Mouse (Mus musculus): Measurements from ENCODE around the gene Pkd1l2. TPM values are rescaled to one million over a fixed set of nuclear protein-coding genes. Genes with fewer than 3 reads are reported as not detected.

Gene Pkd1l2
- total RNA-seq, 2 experiments from 2014 or later = 0.16 to 0.24 TPM

DNA sequence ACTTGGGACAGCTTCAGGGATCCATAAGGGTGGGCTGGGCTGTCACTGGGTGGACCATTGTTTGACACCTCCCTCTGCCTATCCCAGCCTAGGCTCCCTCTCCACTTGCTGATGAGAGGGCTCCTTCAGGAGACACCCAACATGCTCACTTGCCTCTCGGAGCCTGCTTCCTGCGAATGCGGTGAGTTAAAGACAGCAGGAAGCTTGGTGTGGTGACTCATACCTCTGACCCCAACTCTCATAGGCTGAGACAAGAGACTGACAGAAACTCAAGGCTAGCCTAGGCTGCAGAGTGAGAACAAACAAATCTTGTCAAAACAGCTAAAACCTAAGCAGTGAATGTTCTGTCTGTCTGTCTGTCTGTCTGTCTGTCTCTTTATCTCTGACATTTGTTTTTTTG is 48.9 kb downstream of the Pkd1l2 start:
- no peak for DNase-seq (ENCODE audit: low spot score)

DNA sequence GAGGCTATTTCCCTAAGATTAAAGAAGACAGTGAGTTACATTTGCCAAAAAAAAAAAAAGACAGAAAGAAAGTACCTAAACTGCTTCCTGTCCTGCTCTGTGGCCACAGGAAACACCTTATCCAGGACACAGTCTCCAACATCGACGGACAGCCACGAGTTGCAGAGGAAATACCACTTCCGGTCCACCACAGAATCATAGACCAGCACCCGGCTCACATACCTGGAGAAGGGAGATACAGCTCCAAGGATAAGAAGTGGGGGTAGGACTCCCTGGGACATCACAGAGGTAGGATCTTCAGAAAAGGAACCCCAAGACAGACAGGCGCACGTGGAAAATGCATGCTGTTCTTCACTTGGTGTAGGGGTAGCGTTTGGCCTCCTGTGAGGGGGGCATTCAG is 49.6 kb downstream of the Pkd1l2 start:
- no peak for DNase-seq (ENCODE audit: low spot score)

DNA sequence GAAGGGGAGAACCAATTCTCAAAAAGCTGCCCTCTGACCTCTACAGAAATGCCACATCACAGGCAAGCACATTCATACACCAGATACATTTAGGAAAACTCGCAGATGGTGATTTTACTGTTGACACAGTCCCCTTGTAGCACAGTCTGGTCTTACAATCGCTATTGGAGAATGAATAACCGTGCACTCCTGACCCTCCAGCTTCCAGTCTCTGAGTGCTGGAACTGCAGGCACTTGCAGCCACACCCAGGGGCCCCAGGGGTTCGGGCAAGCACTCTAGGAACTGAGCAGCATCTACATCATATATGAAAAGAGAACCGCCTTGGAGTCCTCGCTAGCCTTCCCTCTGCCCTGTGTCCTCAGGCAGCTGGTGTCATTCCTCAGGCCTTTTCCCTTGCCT is 50.8 kb downstream of the Pkd1l2 start:
- DNase-seq (ENCODE audit: low spot score) = no peak

DNA sequence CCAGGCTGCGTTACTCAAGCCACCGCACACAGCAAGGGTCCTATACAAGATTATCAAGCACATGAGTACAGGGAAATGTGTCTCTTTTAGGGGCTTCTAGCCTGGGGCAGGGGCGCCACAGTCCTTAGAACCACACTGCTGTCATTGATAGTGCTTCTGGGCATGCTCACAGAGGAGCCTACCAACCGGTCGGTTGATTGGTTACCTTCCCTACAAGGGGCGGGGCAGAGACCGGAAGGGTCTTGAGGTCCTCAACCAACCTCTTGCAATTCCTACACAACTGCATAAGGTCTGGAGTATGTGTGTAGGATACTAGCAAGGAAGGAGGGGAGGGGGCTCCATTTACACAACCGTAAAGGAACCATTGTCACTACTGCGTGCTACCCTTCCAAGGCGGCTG is 53.6 kb downstream of the Pkd1l2 start:
- DNase-seq (ENCODE audit: low spot score) = no peak

DNA sequence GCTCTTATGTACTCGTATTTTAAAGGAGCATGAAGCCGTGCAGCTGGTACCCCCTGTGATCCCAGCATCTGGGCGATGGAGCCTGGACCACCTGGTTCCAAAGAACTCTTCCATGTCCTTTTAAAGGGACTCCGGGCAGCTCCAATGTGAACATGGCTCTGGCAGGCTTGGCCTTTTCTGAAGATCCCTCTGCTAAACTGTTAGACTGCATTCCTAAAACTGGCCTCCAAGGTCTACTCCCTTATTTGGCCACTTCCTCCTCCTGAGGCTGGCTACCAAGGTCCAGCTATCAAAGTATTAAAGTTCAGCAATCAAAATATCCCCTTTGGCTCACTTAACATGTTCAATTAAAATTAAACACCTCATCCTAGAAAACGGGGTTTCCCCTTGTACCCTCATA is 54.6 kb downstream of the Pkd1l2 start:
- no peak for DNase-seq (ENCODE audit: low spot score)

DNA sequence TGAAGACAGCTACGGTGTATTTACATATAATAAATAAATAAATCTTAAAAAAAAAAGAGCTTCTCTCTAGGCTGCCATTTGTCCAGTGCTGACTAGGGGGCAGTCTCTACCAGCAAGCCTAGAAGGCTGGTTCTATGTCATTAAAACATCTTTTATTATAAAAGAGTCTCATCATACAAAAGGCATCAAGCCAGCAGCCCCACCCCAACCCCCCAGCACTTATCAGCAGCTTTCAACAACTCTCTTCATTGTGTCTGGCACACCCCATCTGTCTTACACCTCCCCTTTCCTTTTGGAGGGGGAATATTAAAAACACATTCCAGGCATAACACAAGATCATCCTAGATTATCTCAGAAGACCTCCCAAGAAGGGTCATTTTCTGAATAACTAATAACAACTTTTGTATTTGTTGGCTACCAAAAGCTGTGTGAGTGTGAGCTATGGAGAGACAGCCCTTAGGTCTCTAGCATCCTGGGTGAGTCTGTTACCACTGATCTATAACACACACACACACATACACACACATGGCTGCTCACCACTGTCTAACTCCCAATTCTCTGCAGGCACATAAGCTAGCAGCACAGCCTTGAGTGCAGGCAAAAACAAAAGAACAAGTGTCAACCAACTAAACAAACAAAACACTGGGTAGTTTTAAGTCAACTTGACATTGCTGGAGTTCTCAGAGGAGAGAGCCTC is 59.8 kb downstream of the Pkd1l2 start:
- no peak for DNase-seq (ENCODE audit: low spot score)

DNA sequence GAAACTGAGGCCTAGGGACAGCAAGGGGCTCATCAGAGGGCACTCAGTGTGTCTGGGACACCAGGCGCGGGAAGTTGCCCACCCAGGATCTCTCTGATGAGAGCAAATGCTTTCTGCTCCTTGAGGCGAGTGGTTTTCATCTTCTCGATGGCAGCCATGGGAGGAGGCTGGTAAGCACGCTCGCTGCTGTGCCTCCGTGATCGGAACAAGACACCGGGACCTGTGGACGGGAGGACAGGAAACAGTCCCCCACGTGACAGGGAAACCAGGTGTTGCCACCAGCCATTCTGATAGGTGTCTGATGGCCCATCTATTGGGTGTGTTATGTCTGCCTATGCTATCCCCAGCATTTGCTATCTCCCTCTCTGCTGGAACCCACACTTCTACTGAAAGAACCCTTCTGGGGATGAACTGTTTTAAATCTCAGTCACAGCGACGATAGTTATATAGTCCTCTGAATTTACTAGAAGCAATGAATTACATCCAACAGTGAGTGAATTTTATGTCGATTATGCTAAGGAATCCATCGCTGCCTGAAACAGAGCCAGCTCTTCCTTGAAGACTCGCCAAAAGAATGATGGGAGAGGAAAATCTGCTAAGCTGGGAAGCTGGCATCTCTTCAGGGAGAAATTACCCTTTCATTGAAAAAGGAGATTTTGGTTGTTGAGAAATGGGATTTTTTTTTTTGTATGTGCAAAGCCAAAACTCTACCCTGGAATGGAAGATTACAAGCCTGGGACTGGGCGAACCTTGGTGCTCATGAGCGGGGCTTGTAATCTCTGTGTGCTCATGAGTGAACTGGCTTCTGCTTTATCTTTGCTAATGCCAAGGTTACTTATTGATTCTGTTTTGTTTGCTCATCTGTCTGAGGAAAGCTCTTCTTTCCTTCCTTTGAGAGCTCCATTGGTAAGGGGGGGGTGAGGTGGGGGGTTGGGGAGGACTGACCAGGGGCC is 62.6 kb downstream of the Pkd1l2 start:
- no peak for DNase-seq (ENCODE audit: low spot score)

DNA sequence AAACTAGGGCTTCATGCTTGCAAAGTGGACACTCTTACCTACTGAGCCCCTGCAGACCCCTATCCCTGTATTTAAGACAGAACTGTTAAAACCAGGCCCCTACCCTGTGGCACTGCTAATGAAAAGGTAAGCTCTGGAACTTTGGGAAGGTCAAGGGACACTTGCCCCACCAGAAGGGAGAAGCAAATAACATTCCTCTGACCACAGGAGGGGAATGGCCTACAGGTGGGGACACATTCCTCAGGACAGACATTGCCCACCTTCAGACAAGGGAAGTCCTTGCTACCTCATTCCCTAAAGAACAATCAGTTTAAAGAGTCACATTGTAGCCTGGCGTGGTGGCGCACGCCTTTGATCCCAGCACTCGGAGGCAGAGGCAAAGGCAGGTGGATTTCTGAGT is 64.4 kb downstream of the Pkd1l2 start:
- no peak for DNase-seq (ENCODE audit: low spot score)

DNA sequence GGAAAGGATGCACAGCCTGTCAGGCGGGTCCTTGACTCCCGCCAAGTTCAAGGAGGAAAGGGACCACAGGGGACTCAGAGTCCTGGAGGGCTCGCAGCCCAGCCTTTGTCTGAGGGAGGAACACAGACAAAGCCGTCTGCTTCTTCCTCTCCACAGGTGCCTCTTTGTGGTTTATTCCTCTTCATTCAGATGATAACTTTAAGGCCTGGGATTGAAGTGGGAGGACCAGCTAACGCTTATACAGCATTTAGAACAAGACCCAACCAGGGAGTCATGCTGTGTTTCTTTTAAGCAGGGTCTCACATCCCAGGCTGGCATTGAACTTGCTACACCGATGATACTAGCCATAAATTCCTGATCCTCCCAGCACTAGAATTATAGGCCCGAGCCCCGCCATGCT is 65.2 kb downstream of the Pkd1l2 start:
- DNase-seq (ENCODE audit: low spot score) = no peak

DNA sequence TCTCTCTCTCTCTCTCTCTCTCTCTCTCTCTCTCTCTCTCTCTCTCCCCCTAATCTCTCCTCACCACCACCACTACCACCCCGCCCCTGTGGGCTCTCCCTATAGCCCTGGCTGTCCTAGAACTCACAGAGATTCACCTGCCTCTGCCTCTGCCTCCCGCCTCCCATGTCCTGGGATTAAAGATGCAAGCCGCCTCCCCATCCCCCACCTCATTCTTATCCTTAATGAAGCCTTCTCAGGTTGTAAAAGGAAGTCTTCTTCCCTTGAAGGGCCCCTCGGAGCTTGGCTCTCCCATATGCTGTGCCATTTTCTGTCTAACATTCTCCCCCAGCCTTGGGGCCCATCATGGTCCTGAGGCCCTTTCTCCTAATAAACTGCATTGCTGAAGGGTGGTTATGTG is 66.6 kb downstream of the Pkd1l2 start:
- no peak for DNase-seq (ENCODE audit: low spot score)

DNA sequence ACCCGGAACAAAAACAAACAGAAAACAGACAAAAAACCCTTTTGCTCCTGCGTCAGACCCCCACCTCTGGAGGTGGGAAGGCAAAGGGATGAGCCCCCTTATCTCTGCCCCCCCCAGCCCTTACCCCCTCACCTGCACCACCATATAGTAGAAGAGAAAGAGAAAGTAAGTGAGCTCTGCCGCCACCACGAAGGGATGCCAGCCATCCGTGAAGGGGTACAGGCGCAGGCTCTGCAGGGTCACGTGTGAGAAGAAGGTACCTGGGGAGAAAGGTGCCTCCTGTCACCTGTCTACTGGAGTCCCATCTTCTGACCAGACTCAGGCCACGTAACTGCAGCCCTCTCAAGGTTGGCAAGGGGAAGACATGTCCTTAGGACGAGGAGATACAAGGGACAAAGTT is 70.9 kb downstream of the Pkd1l2 start:
- DNase-seq (ENCODE audit: low spot score) = no peak

DNA sequence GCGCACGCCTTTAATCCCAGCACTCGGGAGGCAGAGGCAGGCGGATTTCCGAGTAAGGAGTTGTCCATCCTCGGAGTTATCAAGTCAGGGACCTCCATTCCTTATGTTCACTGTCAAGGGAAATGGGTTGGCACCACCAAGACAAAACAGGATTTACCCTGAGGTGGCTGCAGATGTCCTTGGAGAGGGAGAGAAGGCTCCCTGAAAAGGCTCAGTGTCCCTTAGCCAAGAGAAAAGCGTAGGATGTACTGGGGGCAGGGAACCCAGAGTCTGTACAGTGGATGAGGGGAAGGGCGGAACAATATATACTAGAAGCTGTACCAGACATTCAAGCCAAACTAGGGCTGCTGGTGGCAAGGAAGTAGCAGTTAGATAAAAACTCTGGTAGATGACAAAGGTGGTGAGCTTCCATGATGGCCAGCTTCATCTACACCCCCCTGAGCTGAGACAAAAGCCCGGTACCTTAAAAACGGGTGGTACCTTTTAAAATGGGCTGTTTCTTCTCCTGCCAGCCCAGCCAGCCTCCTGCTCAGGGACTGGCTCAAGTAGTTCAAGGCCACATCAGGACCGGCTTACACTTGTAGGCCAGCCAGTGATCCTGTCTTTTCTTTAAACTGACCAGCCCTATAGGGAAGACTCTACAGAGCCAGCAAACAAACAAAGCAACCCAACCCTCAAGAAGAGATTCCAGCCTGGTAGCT is 88.1 kb downstream of the Pkd1l2 start:
- DNase-seq (ENCODE audit: low spot score) = no peak

DNA sequence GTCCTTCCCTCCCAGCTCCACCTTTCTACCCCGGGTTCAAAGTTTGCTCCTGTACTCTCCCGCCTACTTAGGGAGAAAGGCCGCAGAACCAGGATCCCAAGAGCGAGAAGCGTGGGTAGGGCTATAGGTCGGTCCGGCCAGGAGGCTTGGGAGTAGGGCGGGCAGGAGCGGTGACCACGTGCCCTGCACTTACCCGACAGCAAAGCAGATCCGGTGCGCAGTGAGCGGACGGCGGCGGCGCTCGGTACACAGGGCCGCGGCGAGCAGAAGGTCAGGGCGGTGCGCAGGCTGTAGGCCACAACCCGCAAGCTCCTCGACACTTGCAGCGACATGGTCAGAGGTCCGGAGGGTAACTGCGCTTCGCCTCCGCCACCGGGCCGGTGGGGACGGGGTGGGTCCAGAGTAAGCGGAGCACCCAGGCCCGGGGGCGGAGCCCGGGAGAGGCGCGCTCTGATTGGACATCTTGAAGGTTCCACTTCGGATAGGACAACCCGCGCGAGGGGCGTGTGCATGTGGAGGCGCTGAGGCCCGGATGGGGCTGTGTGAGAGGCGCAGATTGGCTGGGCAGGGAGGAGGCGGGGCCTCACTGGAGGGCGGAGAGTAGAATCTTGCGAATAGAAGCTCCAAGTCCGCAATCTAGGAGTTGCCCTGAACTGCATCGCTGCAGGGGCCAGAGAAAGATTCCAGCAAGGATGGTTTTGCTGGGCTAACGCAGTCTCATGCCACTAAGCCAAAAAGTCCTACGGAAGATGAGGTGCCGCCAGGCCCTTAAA is 89.0 kb downstream of the Pkd1l2 start, which contains the start of gene Gcsh:
Gene Gcsh, minus strand, starts transcription at position 443 of the 773 bp plus-strand sequence.
- peak; percentile 99 for DNase-seq (ENCODE audit: low spot score)

DNA sequence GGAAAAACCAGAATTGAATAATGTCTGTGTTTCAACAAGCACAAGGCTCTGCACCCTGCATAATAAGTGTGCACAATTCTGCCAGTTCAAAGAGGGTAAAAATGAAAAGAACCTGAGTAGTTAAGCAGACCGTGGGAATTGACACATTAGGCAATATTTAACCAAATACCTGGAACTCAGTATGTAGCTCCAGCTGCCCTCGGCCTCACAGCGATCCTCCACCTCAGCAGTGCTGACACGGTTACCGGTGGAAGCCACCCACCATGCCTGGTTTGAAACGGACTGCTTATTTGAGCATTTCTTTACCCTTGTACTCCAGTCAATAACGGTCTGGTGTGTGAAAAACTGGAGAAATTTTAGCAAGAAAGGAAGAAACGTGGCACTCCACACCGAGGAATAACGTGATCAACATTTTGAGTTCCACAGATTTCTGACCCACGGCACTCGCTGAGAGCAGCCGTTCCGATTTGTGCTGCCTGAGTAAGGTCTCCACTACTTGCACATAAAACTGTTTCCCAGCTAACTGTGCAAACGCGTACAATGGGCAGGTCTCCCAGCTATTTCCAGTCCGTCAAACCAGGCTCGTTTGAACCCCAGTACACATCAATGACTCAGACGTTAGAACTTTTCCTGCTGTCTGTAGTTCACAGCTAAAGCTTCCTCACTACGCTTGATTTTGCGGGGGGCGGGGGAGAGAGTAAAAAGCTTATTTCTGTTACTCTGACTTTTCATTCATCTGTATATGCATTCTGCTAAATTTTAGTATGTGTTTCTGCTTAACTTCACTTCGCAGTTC is 89.9 kb downstream of the Pkd1l2 start:
- no peak for DNase-seq (ENCODE audit: low spot score)

DNA sequence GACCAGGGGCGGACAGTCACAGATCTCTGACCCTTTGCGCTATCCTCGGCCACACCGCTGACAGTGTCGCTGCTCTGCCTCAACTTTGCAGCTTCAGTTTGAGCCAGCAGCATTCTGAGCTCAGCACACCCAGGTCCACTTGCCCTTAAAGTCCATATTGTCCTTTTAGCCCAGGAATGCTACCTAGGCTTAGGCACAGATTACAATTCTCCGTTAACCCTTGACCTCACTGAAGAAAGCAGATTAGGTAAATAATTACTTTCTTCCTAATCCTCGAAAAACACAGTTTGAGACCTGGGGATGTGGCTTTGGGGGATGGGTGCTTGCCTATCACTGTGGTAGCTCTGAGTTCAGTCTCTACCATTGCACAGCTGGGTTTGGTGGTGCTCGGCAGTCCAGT is 91.0 kb downstream of the Pkd1l2 start:
- no peak for DNase-seq (ENCODE audit: low spot score)

DNA sequence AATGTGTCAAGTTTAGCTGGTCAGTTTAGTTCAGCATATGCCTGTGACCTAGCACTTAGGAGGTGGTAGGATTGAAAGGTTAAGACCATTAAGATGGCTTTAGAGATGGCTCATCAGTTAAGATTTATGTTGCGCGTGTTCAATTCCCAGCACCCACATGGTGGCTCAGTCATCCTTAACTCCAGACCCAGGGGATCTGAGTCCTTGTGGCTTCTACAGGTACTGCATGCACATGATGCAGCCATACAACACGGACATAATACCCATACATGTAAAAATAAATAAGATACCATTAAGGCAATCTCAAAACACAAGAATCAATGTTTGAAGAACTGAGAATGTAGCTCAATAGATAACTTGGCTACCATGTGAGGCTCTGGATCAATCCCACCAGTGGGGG is 92.4 kb downstream of the Pkd1l2 start:
- no peak for DNase-seq (ENCODE audit: low spot score)

DNA sequence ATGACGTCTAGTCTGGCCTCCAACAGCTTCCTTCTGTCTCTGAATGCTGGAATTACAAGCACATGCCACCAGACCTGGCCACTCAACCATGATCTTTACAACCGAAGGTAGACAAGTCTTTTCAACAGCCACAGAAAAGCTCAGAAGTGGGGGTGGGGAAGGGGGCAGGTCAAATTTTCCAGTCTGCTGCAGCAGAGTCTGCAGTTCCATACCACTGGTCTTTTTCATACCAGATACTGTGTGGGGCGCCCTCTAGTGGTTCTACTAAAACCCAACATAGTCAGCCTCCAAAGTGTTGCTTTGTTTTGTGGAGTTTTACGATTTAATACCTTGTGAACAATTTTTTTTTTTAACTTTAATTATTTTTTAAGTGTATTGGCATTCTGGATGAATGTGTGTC is 102.1 kb downstream of the Pkd1l2 start:
- peak; percentile 48 for DNase-seq (ENCODE audit: low spot score)

DNA sequence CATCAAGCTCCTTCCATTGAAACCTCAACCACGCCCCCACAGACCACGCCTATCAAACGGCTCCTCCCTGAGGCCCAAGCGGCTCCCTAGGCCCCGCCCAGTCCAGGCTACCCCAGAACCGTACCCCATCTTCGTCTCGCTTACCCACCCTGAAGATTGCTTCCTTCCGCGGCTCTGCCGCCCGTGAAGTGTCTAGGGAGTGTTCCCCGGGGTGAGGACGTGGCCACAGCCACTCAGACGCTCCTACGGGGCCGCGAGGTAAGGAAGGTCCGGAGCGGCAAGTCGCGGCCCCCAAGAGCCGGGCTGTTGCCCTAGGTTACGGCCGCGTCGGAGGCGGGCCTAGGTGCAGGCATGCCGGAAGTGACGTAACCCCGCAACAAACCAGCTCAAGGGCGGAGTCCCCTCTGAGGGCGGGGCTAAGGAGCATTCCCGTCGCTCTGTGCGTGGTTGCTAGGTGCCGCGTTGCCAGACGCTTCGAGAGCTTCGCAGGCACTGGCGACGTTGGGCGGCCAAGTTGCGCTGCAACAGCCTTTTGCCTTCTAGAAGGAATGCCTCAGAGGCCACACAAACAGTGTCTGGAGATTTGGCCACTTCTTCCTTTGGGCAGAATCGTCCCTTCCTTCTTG is 103.5 kb downstream of the Pkd1l2 start, which contains the start of gene 1700030J22Rik:
Gene 1700030J22Rik, minus strand, starts transcription at position 329 of the 626 bp plus-strand sequence.
- peak; percentile 99 for DNase-seq (ENCODE audit: low spot score)

DNA sequence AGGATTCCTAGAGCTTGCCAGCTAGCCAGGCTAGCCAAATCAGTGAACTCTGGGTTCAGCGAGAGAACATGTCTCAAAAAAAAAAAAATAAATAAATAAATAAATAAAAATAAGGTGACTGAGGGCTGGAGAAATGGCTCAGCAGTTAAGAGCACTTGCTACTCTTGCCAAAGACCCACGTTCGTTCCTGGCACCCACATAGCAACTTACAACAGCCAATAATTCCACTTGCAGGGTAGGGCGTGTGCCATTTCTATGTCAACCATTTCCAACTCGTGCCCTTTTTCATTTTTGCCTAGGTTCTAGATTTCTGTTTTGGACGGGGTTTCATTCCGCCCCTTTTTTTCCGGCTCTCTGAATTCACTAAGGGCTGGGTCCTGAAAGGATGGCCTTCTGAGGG is 104.2 kb downstream of the Pkd1l2 start:
- no peak for DNase-seq (ENCODE audit: low spot score)

DNA sequence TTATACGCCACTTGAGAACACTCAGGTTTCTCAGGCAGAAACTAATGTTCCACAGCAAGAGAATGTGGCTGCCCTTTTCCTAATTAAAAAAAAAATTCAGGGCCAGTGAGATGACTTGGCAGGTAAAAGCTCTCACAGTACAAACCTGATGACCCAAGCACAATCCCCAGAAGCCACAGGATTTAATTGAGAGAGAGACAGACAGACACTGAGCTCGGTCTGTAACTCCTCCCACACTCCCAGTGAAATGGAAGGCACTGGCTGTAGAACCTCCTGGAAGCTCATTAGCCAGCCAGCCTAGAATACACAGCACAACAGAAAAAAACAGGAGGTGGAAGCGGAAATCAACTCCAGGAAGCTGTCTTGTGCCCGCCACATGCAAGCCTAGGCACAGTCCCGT is 106.6 kb downstream of the Pkd1l2 start:
- DNase-seq (ENCODE audit: low spot score) = no peak

Data from gastrocnemius, adult 18-20 months (tissue).